Mouse (Mus musculus) regulatory T cell (primary cell): ENCODE measurements at regions not wholly inside any gene's neighbourhood (a gene's known extent, or its start where the extent isn't known, plus 50 kb on each side); places are given as distances from the start of the nearest gene placed in this dataset.

Source experiments
- in situ Hi-C: fragments of 300-600 bp; cut with MboI, MseI; formaldehyde crosslinking; loops from one replicate; pipeline ENCODE4 v1.15.1; 2025; ENCODE audit warnings: high pct_unique_total_duplicates

DNA sequence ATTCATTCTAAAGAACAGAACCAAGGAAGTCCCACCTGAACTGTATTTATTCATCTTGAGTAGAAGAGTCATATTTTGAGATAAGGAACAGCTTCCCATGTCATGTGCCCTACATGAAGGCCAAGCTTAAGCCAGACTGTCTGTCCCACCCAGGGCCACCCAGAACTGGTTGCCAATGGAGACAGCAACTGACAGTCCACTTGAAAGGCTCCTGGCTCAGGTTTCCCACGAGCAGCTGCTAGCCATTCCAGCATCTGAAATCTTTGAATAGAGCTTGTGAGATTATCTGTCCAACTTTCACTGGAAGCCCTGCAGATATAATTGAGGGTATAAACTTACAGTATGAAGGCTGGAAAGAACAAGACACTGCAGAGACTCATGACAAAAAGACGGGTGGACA lies 1510.6 kb downstream of the Slc22a22 start:
- in situ Hi-C loops = no loop called here

DNA sequence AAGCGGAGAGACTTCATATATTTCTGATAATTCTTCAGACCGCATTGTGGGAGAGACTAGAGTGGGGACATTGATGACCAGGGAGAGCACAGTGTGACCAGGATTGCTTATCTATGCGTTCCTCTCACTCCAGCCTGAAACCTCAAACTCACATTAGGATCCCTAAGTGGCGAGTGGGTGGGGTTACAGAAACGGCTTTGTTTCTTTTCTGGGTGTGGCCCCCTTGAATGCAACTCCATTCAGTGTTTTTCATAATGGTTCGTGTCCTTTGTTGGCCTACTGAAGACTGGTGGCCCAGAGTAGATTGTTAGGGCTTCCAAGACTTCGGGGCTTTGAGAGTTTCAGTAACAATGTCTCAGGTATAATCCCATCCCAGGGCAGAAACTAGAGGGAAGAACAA lies 1512.1 kb downstream of the Slc22a22 start:
- in situ Hi-C loops = no loop called here

DNA sequence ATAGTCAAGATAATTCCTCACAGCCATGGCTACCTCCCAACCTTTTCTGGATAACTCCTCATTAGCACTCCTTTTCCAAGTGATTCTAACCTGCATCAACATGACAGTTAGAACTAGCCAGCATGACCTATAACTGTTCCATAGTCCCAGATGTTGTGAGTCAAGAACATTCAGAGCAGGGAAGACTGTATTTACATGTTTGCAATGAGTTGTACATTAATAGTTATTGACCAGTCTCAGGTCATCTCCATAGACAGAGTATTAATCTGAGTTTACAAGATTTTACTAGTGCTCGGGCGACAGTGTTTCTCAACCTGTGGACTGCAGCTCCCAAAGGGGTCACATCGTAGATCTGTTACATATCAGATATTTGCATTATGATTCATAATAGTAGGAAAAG lies 1515.3 kb downstream of the Slc22a22 start:
- in situ Hi-C loops = no loop called here
